Mouse (Mus musculus) kidney, embryonic 15.5 days (tissue): ENCODE data around the gene Gm10130. TPM values are rescaled to one million over a fixed set of nuclear protein-coding genes. Genes with fewer than 3 reads are reported as not detected.
"Not testable (repeated sequence)": the region's sequence is repeated elsewhere in the genome, so short reads cannot be mapped to it uniquely, and the experiment has no call there.

Source experiments
- ATAC-seq: fragments of 200-750 bp; cut with Nextera tagmentation; replicated peaks from 2 replicates; pipeline ENCODE4 v1.8.0; 2017; ENCODE audit warnings: moderate TSS enrichment; ENCODE audit not compliant: low FRiP score
- H3K27ac ChIP-seq: fragments of 300-500 bp; sonication (generic); 2 replicates; pipeline ENCODE4 v1.5.1; 2015; ENCODE audit warnings: mild to moderate bottlenecking, inconsistent platforms
- H3K27me3 ChIP-seq: fragments of 300-500 bp; sonication (generic); 2 replicates; pipeline ENCODE4 v1.6.1; 2015; ENCODE audit warnings: inconsistent platforms
- H3K36me3 ChIP-seq: fragments of 300-500 bp; sonication (generic); 2 replicates; pipeline ENCODE4 v1.6.1; 2015; ENCODE audit warnings: inconsistent platforms
- H3K4me1 ChIP-seq: fragments of 300-500 bp; sonication (generic); 2 replicates; pipeline ENCODE4 v1.6.1; 2015; ENCODE audit warnings: inconsistent platforms
- H3K4me2 ChIP-seq: fragments of 300-500 bp; sonication (generic); 2 replicates; pipeline ENCODE4 v1.6.1; 2015; ENCODE audit warnings: moderate library complexity, mild to moderate bottlenecking, inconsistent platforms
- H3K4me3 ChIP-seq: fragments of 300-500 bp; sonication (generic); replicated peaks from 2 replicates; pipeline ENCODE4 v1.5.1; 2015; ENCODE audit warnings: mild to moderate bottlenecking, inconsistent platforms
- H3K9ac ChIP-seq: fragments of 300-500 bp; sonication (generic); 2 replicates; pipeline ENCODE4 v1.6.1; 2015; ENCODE audit warnings: mild to moderate bottlenecking, inconsistent platforms
- H3K9me3 ChIP-seq: fragments of 300-500 bp; sonication (generic); replicated peaks from 2 replicates; pipeline ENCODE4 v1.6.1; 2016; ENCODE audit warnings: inconsistent platforms
- WGBS: fragments of 180-500 bp; shearing (Covaris S2); methylation state at CpG from one replicate; pipeline ENCODE4 v1.1.7; 2015; ENCODE audit warnings: mixed read lengths; 5-methylcytosine and 5-hydroxymethylcytosine counted together
- polyA plus RNA-seq: library from polyadenylated mRNA; unstranded; fragments of >200 nt; fragmentation: Nextera tagmentation; extraction: Ambion mirVana; gene quantifications from 2 replicates; pipeline ENCODE4 v1.2.1, GENCODE M21; 2015

Gm10130 gene
- polyA plus RNA-seq, 1 experiment from 2014 or later, result 2.1 TPM

DNA sequence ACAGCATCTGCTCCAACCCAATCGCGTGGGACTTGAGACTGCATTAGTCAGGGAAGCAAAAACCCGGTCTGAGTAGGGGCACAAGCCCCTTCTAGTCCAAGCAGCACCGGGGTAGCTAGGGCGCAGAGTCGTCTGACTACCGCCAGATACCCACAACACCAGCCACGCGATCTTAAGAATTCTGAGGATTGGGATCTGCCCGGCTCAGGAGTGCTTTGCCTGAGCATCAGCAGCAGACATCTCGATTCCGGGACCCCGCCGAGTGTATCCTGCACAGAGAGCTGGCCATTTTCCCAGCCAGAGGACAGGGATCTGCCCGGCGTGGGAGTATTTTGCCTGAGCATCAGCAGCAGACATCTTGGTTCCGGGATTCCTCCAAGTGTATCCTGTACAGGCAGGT is 88.6 kb downstream of the Gm10130 start:
- WGBS, result 88% methylated on average over 17 of the region's 17 CpGs
- peaks cover 33% of the 10 kb centered on the region for H3K36me3 ChIP-seq

More for the DNA sequence above, 88.6 kb downstream of the Gm10130 start:
- not testable (repeated sequence) for ATAC-seq, H3K4me1 ChIP-seq, H3K27ac ChIP-seq, H3K27me3 ChIP-seq, H3K4me2 ChIP-seq, H3K4me3 ChIP-seq, H3K9ac ChIP-seq
- H3K9me3 ChIP-seq, result peaks cover 20% of the 10 kb centered on the region

Other genes starting within 250 kb of the Gm10130 start
- 7.2 and 9.0 TPM in 2 replicates for gene Zfp120, start 187.0 kb upstream of the Gm10130 start, polyA plus RNA-seq
- gene Gm10770, start 144.0 kb upstream of the Gm10130 start, polyA plus RNA-seq, result not detected in 2 replicates
- not detected in 2 replicates for gene Gm14139, start 141.9 kb upstream of the Gm10130 start, polyA plus RNA-seq
- gene Zfp937, start 105.6 kb upstream of the Gm10130 start, polyA plus RNA-seq, result 13.2 and 13.6 TPM in 2 replicates
- 6.9 and 7.2 TPM in 2 replicates for gene Gm21994, start 68.1 kb upstream of the Gm10130 start, polyA plus RNA-seq
- gene Gm14124, start 66.2 kb upstream of the Gm10130 start, polyA plus RNA-seq, result not detected in 2 replicates
- 8.7 and 9.1 TPM in 2 replicates for gene 3300002I08Rik, start 39.1 kb downstream of the Gm10130 start, polyA plus RNA-seq
- 10.3 and 11.1 TPM in 2 replicates for gene Zfp442, start 127.8 kb downstream of the Gm10130 start, polyA plus RNA-seq
- gene Zfp345, start 161.4 kb downstream of the Gm10130 start, polyA plus RNA-seq, result 0.09 and 0.34 TPM in 2 replicates
- gene Cst7, start 246.7 kb downstream of the Gm10130 start, polyA plus RNA-seq, result 0.21 and 0.28 TPM in 2 replicates